In the genomic region with DNA sequence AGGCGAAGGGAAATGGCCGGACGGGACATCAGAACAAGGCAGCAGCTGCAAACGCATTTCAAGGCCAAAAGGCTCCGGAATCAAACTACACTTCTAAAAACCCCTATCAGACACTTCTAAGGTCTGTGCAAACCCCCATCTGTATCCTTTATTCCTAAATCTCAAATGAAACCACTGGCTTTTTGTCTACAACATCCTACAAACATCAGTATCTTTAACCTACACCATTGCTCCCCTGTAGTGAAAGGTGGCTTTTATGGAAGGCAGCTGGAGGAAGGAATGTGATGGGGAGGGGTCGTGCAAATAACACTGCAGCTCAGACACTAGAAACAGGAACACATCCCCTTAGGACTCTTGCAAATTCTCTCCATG, we compare ENCODE assay signal across 8 mouse cellular contexts. TPM values are rescaled to one million over a fixed set of nuclear protein-coding genes. Genes with fewer than 3 reads are reported as not detected.
A peak's percentile ranks its signal among the peaks of the same experiment; 100 is the strongest.
DNase-seq lines count a peak whose midpoint lies in the region; ATAC-seq and TF ChIP-seq lines count a peak whose summit lies in the region.

No protein-coding gene starts in this region.

- no peaks in the 10 kb centered on the region for H3K36me3 ChIP-seq in liver, adult 2 months (ENCODE audit: control insufficient read depth, insufficient read depth, low read length)
- no peaks in the 10 kb centered on the region for H3K36me3 ChIP-seq in hindbrain, embryonic 14.5 days (replicated peaks; ENCODE audit: control insufficient read depth, insufficient read depth)
- no peaks in the 10 kb centered on the region for H3K36me3 ChIP-seq in midbrain, embryonic 10.5 days

- WGBS in liver, adult 2 months: 11% methylated on average over 6 of the region's 6 CpGs
- WGBS in hindbrain, embryonic 14.5 days: 3% methylated on average over 6 of the region's 6 CpGs
- 14% methylated on average over 6 of the region's 6 CpGs for WGBS in midbrain, embryonic 10.5 days

- no peak for TF ChIP-seq CTCF in liver, adult 2 months (IDR thresholded peaks at IDR 0.05; ENCODE audit: low read depth, low read length)
- no peak for TF ChIP-seq CTCF in cortical plate, adult 2 months (IDR thresholded peaks at IDR 0.05; ENCODE audit: extremely low read depth, insufficient read depth, low read length)

- ATAC-seq in hindbrain, embryonic 14.5 days (ENCODE audit: low FRiP score): no peak
- no peak for ATAC-seq in erythroid progenitor cell, adult 5-6 weeks (replicated peaks; ENCODE audit: low FRiP score, poor library complexity, severe bottlenecking)

- no peaks in the 10 kb centered on the region for H3K27me3 ChIP-seq in liver, adult 2 months (ENCODE audit: control insufficient read depth, insufficient read depth, low read length)
- no peaks in the 10 kb centered on the region for H3K27me3 ChIP-seq in hindbrain, embryonic 14.5 days (ENCODE audit: control insufficient read depth, insufficient read depth, low read length)
- H3K27me3 ChIP-seq in midbrain, embryonic 10.5 days (ENCODE audit: low read depth, poor library complexity, severe bottlenecking): peaks cover 13% of the 10 kb centered on the region; the same call in 1 of the 2 replicates

- H3K27ac ChIP-seq in liver, adult 2 months (replicated peaks; ENCODE audit: insufficient read depth, low read depth, low read length): no peak overlapping the region
- no peak overlapping the region for H3K27ac ChIP-seq in cortical plate, adult 2 months (ENCODE audit: insufficient read depth, low read length)
- H3K27ac ChIP-seq in hindbrain, embryonic 14.5 days: peak overlapping the region; percentile 98
- peak overlapping the region; percentile 95 for H3K27ac ChIP-seq in midbrain, embryonic 10.5 days (replicated peaks)

- TF ChIP-seq POLR2A in liver, adult 2 months (IDR thresholded peaks at IDR 0.05; ENCODE audit: extremely low read depth, insufficient read depth, low read length): no peak
- TF ChIP-seq POLR2A in cortical plate, adult 2 months (IDR thresholded peaks at IDR 0.05; ENCODE audit: extremely low read depth, insufficient read depth, low read length): no peak

- peaks cover 12% of the 10 kb centered on the region; the same call in 1 of the 2 replicates for H3K79me2 ChIP-seq in liver, adult 2 months (ENCODE audit: control insufficient read depth, insufficient read depth, low read length)

- H3K9ac ChIP-seq in liver, adult 2 months (ENCODE audit: low read depth, low read length): peak overlapping the region; percentile 89
- H3K9ac ChIP-seq in hindbrain, embryonic 14.5 days: peak overlapping the region; percentile 91

- H3K4me1 ChIP-seq in liver, adult 2 months (ENCODE audit: control insufficient read depth, insufficient read depth, low read length): peaks cover 8% of the 10 kb centered on the region; the same call in 1 of the 2 replicates
- peaks cover 3% of the 10 kb centered on the region; the same call in 1 of the 2 replicates for H3K4me1 ChIP-seq in cortical plate, adult 2 months (ENCODE audit: control insufficient read depth, insufficient read depth, low read length)
- peaks cover 42% of the 10 kb centered on the region for H3K4me1 ChIP-seq in hindbrain, embryonic 14.5 days (replicated peaks; ENCODE audit: control insufficient read depth, insufficient read depth, low read length)
- H3K4me1 ChIP-seq in midbrain, embryonic 10.5 days: peaks cover 46% of the 10 kb centered on the region

- peak overlapping the region; percentile 60 for H3K4me3 ChIP-seq in liver, adult 2 months (ENCODE audit: insufficient read depth, low read depth, low read length)
- H3K4me3 ChIP-seq in cortical plate, adult 2 months (ENCODE audit: insufficient read depth, low read length): peak overlapping the region; percentile 82
- H3K4me3 ChIP-seq in hindbrain, embryonic 14.5 days (replicated peaks; ENCODE audit: low read length): peak overlapping the region; percentile 90
- peak overlapping the region; percentile 88 for H3K4me3 ChIP-seq in midbrain, embryonic 10.5 days

- no peaks in the 10 kb centered on the region for H3K9me3 ChIP-seq in hindbrain, embryonic 14.5 days (ENCODE audit: control insufficient read depth, low read length)
- no peaks in the 10 kb centered on the region for H3K9me3 ChIP-seq in midbrain, embryonic 10.5 days (replicated peaks)

- DNase-seq in liver, adult 2 months (ENCODE audit: extremely low read depth, low read depth, low spot score): peak; percentile 17
- no peak for DNase-seq in liver
- no peak for DNase-seq in hindbrain, embryonic 14.5 days (ENCODE audit: low spot score)
- DNase-seq in midbrain, embryonic 10.5 days (ENCODE audit: low spot score): no peak
- no peak for DNase-seq in right cerebral cortex, postnatal 36 days (ENCODE audit: low spot score in 2 of 2)
- no peak for DNase-seq in frontal cortex, postnatal 36 days (ENCODE audit: low spot score in 2 of 2)

- H3K4me2 ChIP-seq in hindbrain, embryonic 14.5 days (replicated peaks): peak overlapping the region; percentile 83

RNA-seq across cellular contexts. Expression of a gene that starts 1.1 kb away (rescaled TPM):
- 14.0 and 14.6 TPM in 2 replicates for total RNA-seq in liver, adult 2 months (2014; rRNA removed)
- 4.1 and 5.2 TPM in 2 replicates for polyA plus RNA-seq in liver, adult 2 months (2012; rRNA removed)
- polyA plus RNA-seq in cortical plate, adult 2 months (2012; rRNA removed): 129 and 135 TPM in 2 replicates
- polyA plus RNA-seq in hindbrain, embryonic 14.5 days (2014; fragmentation: Nextera tagmentation; extraction: Ambion mirVana): 76.4 and 78.9 TPM in 2 replicates
- 15.0 and 20.3 TPM in 2 replicates for polyA plus RNA-seq in midbrain, embryonic 10.5 days (2016; fragmentation: Nextera tagmentation; extraction: Ambion mirVana)
- total RNA-seq in erythroid progenitor cell, adult 5-6 weeks (2015; ENCODE audit: low replicate concordance): 17.3 and 26.0 TPM in 2 replicates
- total RNA-seq in erythroid progenitor cell, adult 5-6 weeks (2017; ENCODE audit: low replicate concordance): 14.5 and 14.9 TPM in 2 replicates

Comparison
In these comparisons a context has a peak if more than half of its experiments do, and no peak if none do; other contexts are left out.
1. H3K27ac ChIP-seq: peak in hindbrain, embryonic 14.5 days (single experiment) and midbrain, embryonic 10.5 days (single experiment); none in liver, adult 2 months (single experiment) and cortical plate, adult 2 months (single experiment).
2. Peak in every context shown above with its lines, with median percentiles within 50 percentile points of each other: H3K4me3 ChIP-seq.